Mouse (Mus musculus): ENCODE measurements at regions not wholly inside any gene's neighbourhood (a gene's known extent, or its start where the extent isn't known, plus 50 kb on each side); places are given as distances from the start of the nearest gene placed in this dataset.

- no peak for DNase-seq (ENCODE audit: low spot score in 2 of 2)
Measured at GRCm38 (mm10) chr9:68072624-68073023, 232.4 kb downstream of the Vps13c start.

GRCm38 (mm10) chr9:68077329-68077728, 237.1 kb downstream of the Vps13c start:
- no peak for DNase-seq (ENCODE audit: low spot score in 2 of 2)

DNA sequence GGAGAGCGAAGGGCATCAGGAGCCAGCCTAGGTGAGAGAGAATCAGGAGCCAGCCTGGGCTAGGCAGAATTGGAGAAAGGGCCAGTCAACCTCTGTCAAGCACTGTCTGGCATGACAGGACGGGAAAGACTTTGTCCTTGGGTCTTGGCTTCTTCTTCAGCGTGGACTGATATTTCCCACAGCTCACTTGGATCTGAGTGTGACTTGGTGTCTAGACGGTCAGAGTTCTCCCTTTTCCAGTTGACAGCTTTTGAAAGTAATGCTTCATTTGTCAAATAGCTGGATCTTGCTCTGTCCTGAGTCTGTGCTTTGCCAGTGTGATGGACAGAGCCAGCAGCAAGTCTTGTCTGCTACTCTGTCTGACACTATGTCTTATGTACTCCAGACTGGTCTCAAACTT, 243.1 kb downstream of the Vps13c start:
- no peak for DNase-seq (ENCODE audit: low spot score in 2 of 2)

- no peak for DNase-seq (ENCODE audit: low spot score in 2 of 2)
Measured at GRCm38 (mm10) chr9:68084966-68085365, 244.8 kb downstream of the Vps13c start.

- peak; percentile 7 to 16 for DNase-seq (ENCODE audit: low spot score in 2 of 2)
Measured at GRCm38 (mm10) chr9:68094561-68094960, 254.4 kb downstream of the Vps13c start.

- no peak for DNase-seq (ENCODE audit: low spot score in 2 of 2)
Measured at GRCm38 (mm10) chr9:68109841-68110240, 269.6 kb downstream of the Vps13c start.

DNA sequence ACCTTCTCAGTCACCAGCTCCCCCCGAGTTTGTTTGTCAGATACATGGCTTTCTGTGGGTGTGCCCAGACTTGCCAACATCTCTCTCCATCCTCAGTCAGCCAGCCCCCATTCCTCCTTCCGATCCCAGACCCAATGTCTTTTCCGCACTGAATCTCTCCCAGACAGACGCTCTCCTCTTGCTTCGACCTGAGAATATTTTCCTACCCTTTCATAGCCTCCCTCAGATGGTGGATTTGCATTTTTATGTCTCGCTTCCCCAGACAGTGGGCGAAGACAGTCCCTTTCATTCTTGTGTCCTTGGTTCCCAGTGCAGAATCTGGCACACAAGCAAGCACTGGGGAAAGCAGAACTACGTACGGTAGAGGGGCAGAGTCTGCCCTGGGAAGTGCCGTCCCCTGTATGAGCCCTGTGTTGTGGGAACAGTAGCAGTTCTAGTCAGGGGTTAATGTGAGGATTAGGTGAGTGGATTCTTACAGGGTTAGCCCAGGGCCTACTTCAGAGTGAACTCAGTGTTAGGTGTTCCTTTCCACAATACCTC, 275.0 kb downstream of the Vps13c start:
- no peak for DNase-seq (ENCODE audit: low spot score in 2 of 2)

DNA sequence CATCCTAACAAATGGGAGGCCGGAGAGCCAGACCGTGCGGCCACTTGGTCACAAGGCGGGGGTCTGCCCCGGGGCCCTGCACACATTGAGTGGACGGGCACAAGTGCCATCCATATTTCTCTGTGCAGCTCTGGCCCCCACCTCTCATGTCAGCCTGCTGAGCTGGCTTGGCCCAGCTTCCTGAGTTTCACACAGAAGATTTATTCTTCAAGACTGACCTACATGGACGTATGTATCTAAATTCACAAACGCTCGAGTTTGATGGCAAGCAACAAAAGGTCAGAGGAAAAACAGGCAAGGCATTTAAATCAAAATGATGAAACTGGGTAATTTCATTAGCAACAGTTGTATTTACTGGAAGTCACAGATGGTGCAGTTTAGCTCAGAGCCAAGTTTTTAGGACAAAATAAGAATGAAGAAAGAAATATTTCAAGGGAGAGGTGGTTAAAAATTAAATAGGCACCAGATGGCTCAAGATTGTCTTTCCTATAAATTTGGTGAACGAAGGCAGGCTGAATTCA, 276.1 kb downstream of the Vps13c start:
- DNase-seq (ENCODE audit: low spot score in 2 of 2): no peak

GRCm38 (mm10) chr9:68118266-68118665, 278.1 kb downstream of the Vps13c start:
- DNase-seq (ENCODE audit: low spot score in 2 of 2): peak in 1 of 2 experiments; percentile 8

- DNase-seq (ENCODE audit: low spot score in 2 of 2): no peak
Measured at GRCm38 (mm10) chr9:68122266-68122665, 282.1 kb downstream of the Vps13c start.

DNA sequence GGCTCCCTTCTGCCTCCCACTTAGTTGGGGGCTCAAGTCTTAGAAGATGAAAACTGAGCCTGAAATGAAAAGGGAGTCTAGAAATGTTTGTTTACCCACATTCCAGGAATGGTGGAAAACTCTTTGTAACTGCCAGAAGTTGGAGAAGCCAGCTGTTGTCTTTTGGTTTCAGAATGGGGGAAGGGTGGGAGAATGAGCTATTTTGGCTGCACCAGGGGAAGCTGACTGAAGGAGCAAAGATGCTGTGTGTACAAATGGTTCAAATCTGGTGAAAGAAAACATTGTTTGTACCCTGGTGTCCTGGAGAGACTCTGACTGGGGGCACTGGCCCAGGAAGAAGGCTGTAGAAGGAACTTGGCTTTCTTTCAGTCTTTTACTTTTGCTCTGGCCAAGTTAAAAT, 291.1 kb downstream of the Vps13c start:
- DNase-seq (ENCODE audit: low spot score in 2 of 2): no peak

- DNase-seq (ENCODE audit: low spot score in 2 of 2): no peak
Measured at GRCm38 (mm10) chr9:68135446-68136050, 295.4 kb downstream of the Vps13c start.

GRCm38 (mm10) chr9:68162813-68163570, 322.8 kb downstream of the Vps13c start:
- no peak for DNase-seq (ENCODE audit: low spot score in 2 of 2)

DNA sequence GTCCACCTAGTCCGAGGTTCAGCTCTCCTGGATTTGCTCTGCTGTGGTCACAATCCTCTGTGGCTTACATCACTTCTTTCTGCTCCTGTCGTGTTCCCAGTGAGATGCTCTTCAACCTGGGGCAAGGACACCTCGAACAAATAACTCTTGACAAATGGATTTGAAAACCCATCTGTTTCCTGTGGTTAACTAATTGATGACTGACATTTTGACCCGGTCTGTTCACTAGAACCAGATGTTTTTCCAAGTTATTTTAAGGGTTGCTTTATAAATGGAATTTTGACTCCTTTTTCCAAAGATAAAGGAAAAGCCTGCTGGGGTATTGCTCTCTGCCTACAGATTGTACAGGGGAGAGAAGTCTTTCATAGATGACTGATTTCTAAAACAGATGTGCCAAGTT, 326.4 kb downstream of the Vps13c start:
- no peak for DNase-seq (ENCODE audit: low spot score in 2 of 2)

DNA sequence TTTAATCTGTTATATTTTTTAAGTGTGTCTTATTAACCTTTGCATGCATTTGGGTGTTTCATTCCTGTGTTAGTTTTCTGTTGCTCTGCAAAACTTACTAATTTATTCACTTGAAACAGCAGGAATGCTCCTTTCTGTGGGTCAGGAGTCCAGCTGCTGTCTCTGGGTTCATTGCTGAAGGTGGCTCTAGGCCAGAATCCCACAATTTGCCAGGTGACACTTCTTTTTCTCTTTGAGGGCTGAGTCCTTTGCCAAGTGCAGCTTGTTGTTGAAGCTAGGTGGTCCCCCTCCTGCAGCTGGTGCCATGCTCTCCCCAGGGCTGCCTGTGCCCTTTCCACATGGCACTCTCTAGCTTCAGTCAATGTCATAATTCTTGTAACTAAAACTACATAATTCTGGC, 348.7 kb downstream of the Vps13c start:
- no peak for DNase-seq (ENCODE audit: low spot score in 2 of 2)

- no peak for DNase-seq (ENCODE audit: low spot score in 2 of 2)
Measured at GRCm38 (mm10) chr9:68199831-68200230, 359.6 kb downstream of the Vps13c start.

DNA sequence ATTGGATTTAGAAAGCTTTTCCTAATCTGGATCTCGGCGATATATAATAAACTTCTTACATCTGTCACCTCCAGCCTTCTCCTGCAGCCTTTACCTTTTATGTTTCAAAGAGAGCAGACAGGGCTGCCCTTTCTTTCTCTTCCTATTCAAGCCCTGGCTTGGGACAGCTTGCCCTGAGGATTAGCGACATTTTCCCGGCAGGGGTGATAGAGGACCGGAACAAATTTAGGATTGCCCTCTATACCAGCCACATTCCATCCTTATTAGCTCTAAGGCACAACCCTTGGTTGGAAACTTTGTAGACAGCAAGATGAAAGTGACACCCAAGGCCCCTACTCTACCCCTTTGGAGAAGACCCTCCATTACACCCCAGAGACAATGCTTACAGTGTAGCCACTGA, 360.8 kb downstream of the Vps13c start:
- no peak for DNase-seq (ENCODE audit: low spot score in 2 of 2)

DNA sequence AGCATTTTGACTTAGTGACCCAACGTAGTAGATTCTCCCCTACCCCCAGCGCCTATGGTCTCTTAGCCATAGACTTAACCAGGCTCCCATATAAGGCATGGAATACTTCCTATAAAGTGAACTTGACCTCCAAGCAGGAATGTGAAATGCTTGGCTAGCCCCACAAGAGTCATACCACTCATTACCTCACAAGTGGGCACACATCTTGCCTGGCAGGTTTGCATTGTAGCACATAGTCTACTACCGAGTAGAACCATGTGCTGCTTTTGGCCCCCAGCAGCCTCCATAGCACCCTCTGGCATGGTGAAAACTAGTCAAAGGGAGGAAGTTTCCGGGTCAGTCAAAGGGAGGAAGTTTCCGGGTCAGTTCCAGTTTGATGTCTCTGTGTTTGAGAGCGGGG, 385.5 kb downstream of the Vps13c start:
- no peak for DNase-seq (ENCODE audit: low spot score in 2 of 2)

- no peak for DNase-seq (ENCODE audit: low spot score in 2 of 2)
Measured at GRCm38 (mm10) chr9:68231131-68231530, 390.9 kb downstream of the Vps13c start.

GRCm38 (mm10) chr9:68234979-68235649, 394.9 kb downstream of the Vps13c start:
- DNase-seq (ENCODE audit: low spot score in 2 of 2): no peak

DNA sequence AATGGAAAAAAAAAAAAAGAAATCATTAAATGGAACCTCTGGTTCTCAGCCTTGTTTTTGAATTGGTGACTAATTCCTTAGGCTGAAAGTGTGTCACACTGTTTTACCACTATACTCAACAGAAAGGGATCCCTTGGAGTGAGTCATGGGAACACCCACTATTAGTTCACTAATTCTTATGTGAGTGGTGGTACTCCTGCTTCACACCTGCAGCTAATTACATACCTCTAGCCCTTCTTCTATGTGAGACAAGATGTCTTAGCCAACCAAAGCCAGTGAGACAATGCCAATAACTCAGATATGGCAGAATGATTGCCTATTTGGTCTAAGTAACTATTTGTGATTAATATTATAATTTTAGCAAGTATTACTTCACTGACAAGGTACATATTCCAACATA, 398.9 kb downstream of the Vps13c start:
- DNase-seq (ENCODE audit: low spot score in 2 of 2): no peak

GRCm38 (mm10) chr9:68239551-68239950, 399.4 kb downstream of the Vps13c start:
- DNase-seq (ENCODE audit: low spot score in 2 of 2): no peak
